Mouse (Mus musculus) hindbrain, embryonic 13.5 days (tissue): ENCODE results near the gene Lin7a. TPM values are rescaled to one million over a fixed set of nuclear protein-coding genes. Genes with fewer than 3 reads are reported as not detected.
A peak's percentile ranks its signal among the peaks of the same experiment; 100 is the strongest.

Source experiments
- ATAC-seq: fragments of 200-750 bp; cut with Nextera tagmentation; 2 replicates; pipeline ENCODE4 v1.8.0; 2017; ENCODE audit warnings: moderate TSS enrichment; ENCODE audit not compliant: low FRiP score
- H3K27ac ChIP-seq: fragments of 300-500 bp; sonication (generic); 2 replicates; pipeline ENCODE4 v1.5.1; 2015; ENCODE audit warnings: inconsistent platforms, mild to moderate bottlenecking, moderate library complexity
- H3K27me3 ChIP-seq: fragments of 300-500 bp; sonication (generic); 2 replicates; pipeline ENCODE4 v1.6.1; 2015; ENCODE audit warnings: mild to moderate bottlenecking, inconsistent platforms
- H3K36me3 ChIP-seq: fragments of 300-500 bp; sonication (generic); 2 replicates; pipeline ENCODE4 v1.6.1; 2015; ENCODE audit warnings: mild to moderate bottlenecking, inconsistent platforms
- H3K4me1 ChIP-seq: fragments of 300-500 bp; sonication (generic); replicated peaks from 2 replicates; pipeline ENCODE4 v1.6.1; 2015; ENCODE audit warnings: inconsistent platforms
- H3K4me2 ChIP-seq: fragments of 300-500 bp; sonication (generic); 2 replicates; pipeline ENCODE4 v1.6.1; 2015; ENCODE audit warnings: inconsistent platforms, mild to moderate bottlenecking, moderate library complexity
- H3K4me3 ChIP-seq: fragments of 300-500 bp; sonication (generic); 2 replicates; pipeline ENCODE4 v1.5.1; 2015; ENCODE audit warnings: mild to moderate bottlenecking, inconsistent platforms
- H3K9ac ChIP-seq: fragments of 300-500 bp; sonication (generic); 2 replicates; pipeline ENCODE4 v1.6.1; 2015; ENCODE audit warnings: mild to moderate bottlenecking, inconsistent platforms
- H3K9me3 ChIP-seq: fragments of 300-500 bp; sonication (generic); 2 replicates; pipeline ENCODE4 v1.6.1; 2016; ENCODE audit warnings: inconsistent platforms
- WGBS: fragments of 180-500 bp; shearing (Covaris S2); methylation state at CpG from one replicate; pipeline ENCODE4 v1.1.7; 2015; 5-methylcytosine and 5-hydroxymethylcytosine counted together
- polyA plus RNA-seq: library from polyadenylated mRNA; unstranded; fragments of >200 nt; fragmentation: Nextera tagmentation; extraction: Ambion mirVana; gene quantifications from 2 replicates; pipeline ENCODE4 v1.2.1, GENCODE M21; 2015

The Lin7a gene
- polyA plus RNA-seq, 1 experiment from 2014 or later: 45.3 TPM

DNA sequence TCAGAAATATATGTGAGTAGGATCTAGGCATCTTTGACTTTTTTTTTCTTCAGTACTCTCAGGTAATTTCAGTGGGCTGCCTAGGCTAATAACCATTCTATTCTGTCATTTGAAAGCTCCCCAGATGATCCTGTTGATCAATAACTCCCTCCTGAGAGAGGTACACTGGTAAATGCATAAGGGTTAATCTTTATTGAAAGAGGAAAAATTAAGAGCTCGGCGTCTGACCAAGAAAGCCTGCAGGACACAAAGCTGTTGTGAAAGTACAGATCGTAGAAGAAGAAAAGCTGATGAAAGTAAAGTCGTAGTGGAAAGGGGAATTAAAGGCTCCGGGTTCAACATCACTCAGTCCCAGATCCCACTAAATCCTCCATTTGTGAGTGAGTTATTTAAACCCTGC, 44.2 kb downstream of the Lin7a start:
- no peak overlapping the region for H3K4me3 ChIP-seq
- no peak for ATAC-seq
- H3K4me2 ChIP-seq: no peak overlapping the region
- H3K27ac ChIP-seq: no peak overlapping the region
- 81% methylated on average over 5 of the region's 5 CpGs for WGBS
- no peaks in the 10 kb centered on the region for H3K9me3 ChIP-seq
- H3K27me3 ChIP-seq: no peaks in the 10 kb centered on the region
- H3K4me1 ChIP-seq: 0 out of 2 replicates have a peak, but pooled peaks cover 9% of the 10 kb centered on the region
- no peaks in the 10 kb centered on the region for H3K36me3 ChIP-seq
- H3K9ac ChIP-seq: no peak overlapping the region

DNA sequence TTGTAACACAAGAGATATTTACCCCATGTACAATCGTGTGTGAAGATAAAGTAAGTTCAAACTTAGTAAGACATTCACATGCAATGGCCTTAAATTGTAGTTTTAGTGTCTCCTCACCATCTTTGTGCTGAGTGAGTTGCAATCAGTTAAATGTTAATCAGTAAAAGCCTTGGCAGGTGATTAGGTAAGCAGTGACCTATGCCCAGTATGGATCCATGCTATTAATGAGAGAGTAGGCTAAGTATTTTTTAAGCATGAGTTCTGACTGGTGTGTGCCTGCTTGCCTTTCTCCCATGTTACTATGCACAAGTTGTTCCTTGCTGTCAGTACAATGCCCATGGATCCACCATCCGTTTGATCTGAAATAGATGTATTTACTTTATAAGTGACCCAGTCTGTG, 44.6 kb downstream of the Lin7a start:
- H3K4me2 ChIP-seq: no peak overlapping the region
- ATAC-seq: no peak
- H3K9ac ChIP-seq: no peak overlapping the region
- no peaks in the 10 kb centered on the region for H3K36me3 ChIP-seq
- no peaks in the 10 kb centered on the region for H3K9me3 ChIP-seq
- WGBS: 84% methylated on average over 2 of the region's 2 CpGs
- no peak overlapping the region for H3K4me3 ChIP-seq
- H3K4me1 ChIP-seq: 0 out of 2 replicates have a peak, but pooled peaks cover 6% of the 10 kb centered on the region
- H3K27me3 ChIP-seq: no peaks in the 10 kb centered on the region
- H3K27ac ChIP-seq: no peak overlapping the region

DNA sequence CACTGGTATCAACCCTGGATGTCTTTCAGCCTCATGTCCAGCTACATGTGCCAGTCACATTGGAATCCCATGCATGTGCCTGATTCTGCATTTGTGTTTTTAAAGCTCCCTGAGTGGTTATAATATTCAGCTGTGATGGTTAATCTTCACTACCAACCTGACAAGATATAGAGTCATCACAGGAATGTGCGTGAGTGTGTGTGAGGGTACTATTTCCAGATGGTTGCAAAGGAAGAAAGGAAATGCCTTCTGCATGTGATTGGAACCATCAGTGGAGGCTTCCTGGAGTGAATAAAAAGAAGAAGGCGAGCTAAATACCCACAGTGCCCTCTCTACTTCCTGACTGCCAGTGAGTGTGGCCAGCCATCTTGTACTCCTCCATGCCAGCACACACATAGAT, 48.2 kb downstream of the Lin7a start:
- Histone ChIP-seq H3K27me3 (no peaks in the 10 kb centered on the region), H3K27ac (no peak overlapping the region), H3K4me2 (no peak overlapping the region), H3K9ac (no peak overlapping the region), H3K4me3 (no peak overlapping the region), H3K9me3 (no peaks in the 10 kb centered on the region), H3K4me1 (0 out of 2 replicates have a peak, but pooled peaks cover 4% of the 10 kb centered on the region), H3K36me3 (no peaks in the 10 kb centered on the region)
- 71% methylated on average over 2 of the region's 2 CpGs for whole genome bisulfite sequencing
- no peak for ATAC-seq

DNA sequence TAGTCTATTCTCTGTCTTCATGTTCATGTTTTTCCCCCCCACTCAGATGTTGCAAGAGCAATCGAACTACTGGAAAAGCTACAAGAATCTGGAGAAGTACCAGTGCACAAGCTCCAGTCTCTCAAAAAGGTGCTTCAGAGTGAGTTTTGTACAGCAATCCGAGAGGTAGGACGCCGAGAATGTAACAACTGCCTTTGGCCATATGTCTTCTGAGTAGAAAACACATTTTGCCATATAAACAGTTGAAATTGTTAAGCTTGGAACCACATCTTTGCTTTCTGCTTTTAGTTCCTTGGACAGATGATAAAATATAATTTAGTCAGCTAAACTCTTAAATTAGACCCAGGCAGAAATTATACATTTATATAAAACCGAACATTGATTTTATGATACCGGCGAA, 52.4 kb downstream of the Lin7a start:
- H3K9me3 ChIP-seq: no peaks in the 10 kb centered on the region
- H3K4me2 ChIP-seq: no peak overlapping the region
- WGBS: 93% methylated on average over 7 of the region's 7 CpGs
- no peaks in the 10 kb centered on the region for H3K27me3 ChIP-seq
- H3K36me3 ChIP-seq: no peaks in the 10 kb centered on the region
- no peak overlapping the region for H3K4me3 ChIP-seq
- H3K4me1 ChIP-seq: 0 out of 2 replicates have a peak, but pooled peaks cover 4% of the 10 kb centered on the region
- H3K9ac ChIP-seq: no peak overlapping the region
- no peak overlapping the region for H3K27ac ChIP-seq
- no peak for ATAC-seq

DNA sequence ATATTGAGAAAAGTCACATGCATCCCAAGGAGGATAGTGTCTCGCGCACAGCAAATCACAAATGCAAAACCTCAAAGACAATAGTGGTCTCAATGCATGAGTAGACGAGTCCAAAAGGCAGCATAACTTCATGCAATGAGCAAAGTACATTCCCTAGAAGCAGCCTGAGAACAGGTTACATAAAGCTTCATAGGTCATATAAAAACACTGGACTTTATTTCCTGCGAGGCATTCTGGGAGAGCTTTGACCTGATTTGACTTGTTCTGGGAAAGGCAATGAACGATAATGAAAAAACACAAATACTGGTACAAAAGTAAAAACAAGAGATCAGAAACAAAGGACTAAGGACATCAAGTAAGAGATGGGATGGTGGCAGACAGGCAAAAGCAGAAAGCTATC, 54.1 kb downstream of the Lin7a start:
- H3K27me3 ChIP-seq: no peaks in the 10 kb centered on the region
- ATAC-seq: no peak
- 93% methylated on average over 5 of the region's 5 CpGs for WGBS

DNA sequence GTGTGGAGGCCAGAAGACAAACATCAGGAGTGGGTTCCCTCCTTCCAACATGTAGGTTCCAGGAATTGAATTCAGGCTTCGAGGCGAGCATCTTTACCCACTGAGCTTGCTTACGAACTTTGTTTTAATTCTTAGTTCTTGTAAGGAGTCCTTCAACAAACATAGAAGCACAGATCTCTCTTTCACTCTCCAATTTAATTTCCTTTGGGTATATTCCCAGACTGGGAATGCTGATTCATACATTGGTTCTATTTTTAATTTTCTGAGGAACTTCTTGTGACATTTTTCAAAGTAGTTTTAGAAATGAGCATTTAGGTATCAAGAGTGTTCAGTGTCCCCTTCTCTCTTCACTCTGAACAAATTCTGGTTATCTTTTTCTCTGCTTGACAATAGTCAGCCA, 68.0 kb downstream of the Lin7a start:
- no peak overlapping the region for H3K4me2 ChIP-seq
- no peak overlapping the region for H3K27ac ChIP-seq
- H3K4me1 ChIP-seq: peaks cover 7% of the 10 kb centered on the region; the same call in 1 of the 2 replicates
- no peaks in the 10 kb centered on the region for H3K9me3 ChIP-seq
- no peak overlapping the region for H3K9ac ChIP-seq
- no peaks in the 10 kb centered on the region for H3K27me3 ChIP-seq
- 95% methylated on average over 3 of the region's 3 CpGs for WGBS
- H3K36me3 ChIP-seq: no peaks in the 10 kb centered on the region
- no peak for ATAC-seq
- no peak overlapping the region for H3K4me3 ChIP-seq

More for the DNA sequence above, 54.1 kb downstream of the Lin7a start:
- Histone ChIP-seq H3K4me2 (no peak overlapping the region), H3K27ac (no peak overlapping the region), H3K4me1 (no peaks in the 10 kb centered on the region), H3K9me3 (no peaks in the 10 kb centered on the region), H3K9ac (no peak overlapping the region), H3K4me3 (no peak overlapping the region), H3K36me3 (no peaks in the 10 kb centered on the region)

- WGBS: 54% methylated on average over 4 of the region's 4 CpGs
- no peaks in the 10 kb centered on the region for H3K27me3 ChIP-seq
- H3K4me1 ChIP-seq: peaks cover 7% of the 10 kb centered on the region; the same call in 1 of the 2 replicates
- no peak overlapping the region; the same call in 1 of the 2 replicates for H3K27ac ChIP-seq
- H3K36me3 ChIP-seq: no peaks in the 10 kb centered on the region
- H3K4me2 ChIP-seq: no peak overlapping the region
- H3K9ac ChIP-seq: no peak overlapping the region
- no peaks in the 10 kb centered on the region for H3K9me3 ChIP-seq
- ATAC-seq: peak; percentile 76; the same call in 1 of the 2 replicates
- no peak overlapping the region for H3K4me3 ChIP-seq
Measured at GRCm38 (mm10) chr10:107341151-107341550, 69.7 kb downstream of the Lin7a start.

DNA sequence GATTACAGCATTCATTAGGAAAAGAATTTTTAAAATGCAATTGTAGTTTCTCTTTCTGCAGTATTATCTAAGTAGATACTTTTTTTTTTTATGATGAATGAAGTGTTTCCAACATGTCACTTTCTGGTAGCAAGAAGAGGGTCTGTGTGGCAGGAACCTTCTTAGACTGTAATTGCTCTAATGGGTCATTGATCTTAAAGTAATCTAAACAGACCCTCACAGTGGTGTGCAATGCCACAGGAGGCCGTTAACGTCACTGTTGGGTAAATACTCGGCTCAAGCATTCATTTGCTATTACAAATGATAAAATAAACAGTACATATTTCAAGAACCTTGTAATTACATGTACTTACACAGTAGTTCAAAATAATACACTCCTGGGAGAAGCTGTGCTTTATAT, 72.7 kb downstream of the Lin7a start:
- no peak for ATAC-seq
- H3K9ac ChIP-seq: no peak overlapping the region
- no peak overlapping the region for H3K27ac ChIP-seq
- no peaks in the 10 kb centered on the region for H3K27me3 ChIP-seq
- no peaks in the 10 kb centered on the region for H3K36me3 ChIP-seq
- 57% methylated on average over 3 of the region's 3 CpGs for WGBS
- no peak overlapping the region for H3K4me3 ChIP-seq
- H3K9me3 ChIP-seq: no peaks in the 10 kb centered on the region
- H3K4me1 ChIP-seq: peaks cover 7% of the 10 kb centered on the region; the same call in 1 of the 2 replicates
- H3K4me2 ChIP-seq: no peak overlapping the region

DNA sequence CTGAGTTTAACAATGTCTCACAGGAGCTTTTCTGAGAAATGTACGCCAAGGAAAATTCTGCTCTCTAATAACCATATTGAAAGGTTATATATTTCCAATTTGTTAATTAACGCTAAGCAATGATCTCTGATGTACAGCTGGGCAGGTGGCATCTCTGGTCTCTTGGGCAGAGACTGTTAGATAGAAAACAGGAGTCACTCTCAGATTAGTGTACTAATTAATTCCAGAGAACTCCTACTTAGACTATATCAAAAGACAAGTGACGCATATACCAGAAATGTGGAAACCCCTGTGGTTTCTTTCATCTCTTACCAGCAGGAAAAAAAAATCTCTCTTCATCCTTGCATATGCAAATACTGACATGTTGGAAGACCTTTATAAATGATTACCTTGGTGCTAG, 76.4 kb downstream of the Lin7a start:
- H3K27me3 ChIP-seq: no peaks in the 10 kb centered on the region
- H3K36me3 ChIP-seq: no peaks in the 10 kb centered on the region
- H3K27ac ChIP-seq: no peak overlapping the region
- WGBS: 66% methylated on average over 3 of the region's 3 CpGs
- no peak overlapping the region for H3K4me3 ChIP-seq
- H3K9me3 ChIP-seq: no peaks in the 10 kb centered on the region
- peaks cover 3% of the 10 kb centered on the region; the same call in 1 of the 2 replicates for H3K4me1 ChIP-seq
- H3K4me2 ChIP-seq: no peak overlapping the region
- H3K9ac ChIP-seq: no peak overlapping the region
- no peak for ATAC-seq

- WGBS: 38% methylated on average over 6 of the region's 6 CpGs
- Histone ChIP-seq H3K36me3 (no peaks in the 10 kb centered on the region), H3K4me1 (peaks cover 3% of the 10 kb centered on the region; the same call in 1 of the 2 replicates), H3K9me3 (no peaks in the 10 kb centered on the region), H3K27me3 (no peaks in the 10 kb centered on the region), H3K4me3 (no peak overlapping the region), H3K9ac (no peak overlapping the region), H3K27ac (no peak overlapping the region), H3K4me2 (no peak overlapping the region)
- ATAC-seq: no peak
Measured at GRCm38 (mm10) chr10:107351696-107352485, 80.4 kb downstream of the Lin7a start.

DNA sequence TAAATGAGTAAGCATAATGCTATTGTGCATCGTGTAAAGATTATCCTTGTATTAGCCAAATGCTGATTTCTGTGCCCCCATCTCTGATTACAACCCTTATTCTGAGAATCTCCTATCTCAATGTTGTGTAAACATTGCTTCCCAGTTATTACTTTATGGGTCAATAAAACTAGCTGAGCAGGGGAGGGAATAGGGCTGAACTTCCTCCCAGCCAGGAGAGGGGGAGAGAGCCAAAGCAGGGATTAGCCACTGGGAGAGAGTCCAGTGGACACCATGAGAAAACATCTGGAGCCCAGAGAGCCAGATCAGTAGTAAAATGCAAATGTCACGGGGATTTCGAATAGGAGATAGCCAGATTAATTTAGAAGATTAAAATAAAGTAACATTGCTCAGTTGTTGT, 82.0 kb downstream of the Lin7a start:
- no peak for ATAC-seq
- H3K4me1 ChIP-seq: peaks cover 3% of the 10 kb centered on the region; the same call in 1 of the 2 replicates
- H3K4me3 ChIP-seq: no peak overlapping the region
- H3K9ac ChIP-seq: no peak overlapping the region
- no peak overlapping the region for H3K27ac ChIP-seq
- no peak overlapping the region for H3K4me2 ChIP-seq
- H3K9me3 ChIP-seq: no peaks in the 10 kb centered on the region
- no peaks in the 10 kb centered on the region for H3K36me3 ChIP-seq
- H3K27me3 ChIP-seq: no peaks in the 10 kb centered on the region
- 95% methylated on average over 3 of the region's 3 CpGs for WGBS

GRCm38 (mm10) chr10:107358443-107359040, 87.1 kb downstream of the Lin7a start:
- H3K4me3 ChIP-seq: no peak overlapping the region
- H3K4me1 ChIP-seq: no peaks in the 10 kb centered on the region
- no peak overlapping the region for H3K4me2 ChIP-seq
- no peaks in the 10 kb centered on the region for H3K36me3 ChIP-seq
- 91% methylated on average over 6 of the region's 6 CpGs for WGBS
- no peak for ATAC-seq
- H3K27me3 ChIP-seq: no peaks in the 10 kb centered on the region
- H3K9ac ChIP-seq: no peak overlapping the region
- H3K9me3 ChIP-seq: no peaks in the 10 kb centered on the region
- no peak overlapping the region for H3K27ac ChIP-seq

- Histone ChIP-seq H3K4me2 (no peak overlapping the region), H3K36me3 (no peaks in the 10 kb centered on the region), H3K9me3 (no peaks in the 10 kb centered on the region), H3K27me3 (no peaks in the 10 kb centered on the region), H3K27ac (no peak overlapping the region), H3K9ac (no peak overlapping the region), H3K4me1 (no peaks in the 10 kb centered on the region), H3K4me3 (no peak overlapping the region)
- ATAC-seq: no peak
Measured at GRCm38 (mm10) chr10:107359296-107359695, 87.8 kb downstream of the Lin7a start.
